Mouse (Mus musculus): ENCODE data around the gene Fsip1. TPM values are rescaled to one million over a fixed set of nuclear protein-coding genes. Genes with fewer than 3 reads are reported as not detected.
"Not testable (repeated sequence)": the region's sequence is repeated elsewhere in the genome, so short reads cannot be mapped to it uniquely, and the experiment has no call there.

The Fsip1 gene
- polyA plus RNA-seq, 1 experiment from 2014 or later, result not detected

GRCm38 (mm10) chr2:118289066-118289460 lies 32.3 kb upstream of the Fsip1 start:
- not testable (repeated sequence) for H3K4me1 ChIP-seq (replicated peaks); H3K4me2 ChIP-seq; H3K36me3 ChIP-seq; H3K9ac ChIP-seq; H3K27ac ChIP-seq (ENCODE audit: poor library complexity, severe bottlenecking); H3K27me3 ChIP-seq (replicated peaks); H3K4me3 ChIP-seq; H3K9me3 ChIP-seq (replicated peaks); ATAC-seq (ENCODE audit: insufficient number of reproducible peaks, low FRiP score)
- WGBS, result 77% methylated on average over 7 of the region's 7 CpGs

GRCm38 (mm10) chr2:118288326-118289065 lies 31.7 kb upstream of the Fsip1 start:
- H3K27ac ChIP-seq (ENCODE audit: poor library complexity, severe bottlenecking), result no peak overlapping the region

GRCm38 (mm10) chr2:118287678-118288077 lies 30.9 kb upstream of the Fsip1 start:
- Histone ChIP-seq H3K27ac (ENCODE audit: poor library complexity, severe bottlenecking) (no peak overlapping the region), H3K9ac (no peak overlapping the region), H3K4me1 (replicated peaks) (no peaks in the 10 kb centered on the region), H3K27me3 (replicated peaks) (no peaks in the 10 kb centered on the region), H3K9me3 (replicated peaks) (0 out of 2 replicates have a peak, but pooled peaks cover 2% of the 10 kb centered on the region), H3K36me3 (no peaks in the 10 kb centered on the region), H3K4me2 (no peak overlapping the region), H3K4me3 (no peak overlapping the region)
- no peak for ATAC-seq (ENCODE audit: insufficient number of reproducible peaks, low FRiP score)
- WGBS, result 69% methylated on average over 4 of the region's 4 CpGs

More at GRCm38 (mm10) chr2:118288326-118289065, 31.7 kb upstream of the Fsip1 start:
- H3K4me1 ChIP-seq (replicated peaks), result no peaks in the 10 kb centered on the region
- H3K4me2 ChIP-seq, result no peak overlapping the region
- H3K9ac ChIP-seq, result no peak overlapping the region
- no peak for ATAC-seq (ENCODE audit: insufficient number of reproducible peaks, low FRiP score)
- no peaks in the 10 kb centered on the region for H3K27me3 ChIP-seq (replicated peaks)
- H3K9me3 ChIP-seq (replicated peaks), result 0 out of 2 replicates have a peak, but pooled peaks cover 2% of the 10 kb centered on the region
- H3K4me3 ChIP-seq, result no peak overlapping the region
- 87% methylated on average over 9 of the region's 9 CpGs for WGBS
- H3K36me3 ChIP-seq, result no peaks in the 10 kb centered on the region

- WGBS, result 79% methylated on average over 3 of the region's 3 CpGs
- no peak overlapping the region for H3K4me3 ChIP-seq
- H3K4me2 ChIP-seq, result no peak overlapping the region
- H3K9me3 ChIP-seq (replicated peaks), result no peaks in the 10 kb centered on the region
- H3K9ac ChIP-seq, result no peak overlapping the region
- H3K4me1 ChIP-seq (replicated peaks), result 0 out of 2 replicates have a peak, but pooled peaks cover 3% of the 10 kb centered on the region
- H3K27me3 ChIP-seq (replicated peaks), result no peaks in the 10 kb centered on the region
- H3K36me3 ChIP-seq, result no peaks in the 10 kb centered on the region
- no peak for ATAC-seq (ENCODE audit: insufficient number of reproducible peaks, low FRiP score)
- H3K27ac ChIP-seq (ENCODE audit: poor library complexity, severe bottlenecking), result no peak overlapping the region
Observed at GRCm38 (mm10) chr2:118282467-118282866, 25.7 kb upstream of the Fsip1 start.

- H3K9ac ChIP-seq, result no peak overlapping the region
- WGBS, result 81% methylated on average over 8 of the region's 8 CpGs
- no peaks in the 10 kb centered on the region for H3K9me3 ChIP-seq (replicated peaks)
- H3K27me3 ChIP-seq (replicated peaks), result no peaks in the 10 kb centered on the region
- no peak overlapping the region for H3K27ac ChIP-seq (ENCODE audit: poor library complexity, severe bottlenecking)
- no peaks in the 10 kb centered on the region for H3K36me3 ChIP-seq
- ATAC-seq (ENCODE audit: insufficient number of reproducible peaks, low FRiP score), result no peak
- no peak overlapping the region for H3K4me2 ChIP-seq
- H3K4me3 ChIP-seq, result no peak overlapping the region
- 0 out of 2 replicates have a peak, but pooled peaks cover 3% of the 10 kb centered on the region for H3K4me1 ChIP-seq (replicated peaks)
Observed at GRCm38 (mm10) chr2:118278249-118278648, 21.5 kb upstream of the Fsip1 start.

- no peak overlapping the region for H3K4me2 ChIP-seq
- no peaks in the 10 kb centered on the region for H3K4me1 ChIP-seq (replicated peaks)
- no peaks in the 10 kb centered on the region for H3K9me3 ChIP-seq (replicated peaks)
- WGBS, result 86% methylated on average over 10 of the region's 10 CpGs
- no peak overlapping the region for H3K4me3 ChIP-seq
- H3K36me3 ChIP-seq, result no peaks in the 10 kb centered on the region
- no peak overlapping the region for H3K27ac ChIP-seq (ENCODE audit: poor library complexity, severe bottlenecking)
- no peaks in the 10 kb centered on the region for H3K27me3 ChIP-seq (replicated peaks)
- H3K9ac ChIP-seq, result no peak overlapping the region
- ATAC-seq (ENCODE audit: insufficient number of reproducible peaks, low FRiP score), result no peak
Observed at GRCm38 (mm10) chr2:118271606-118272005, 14.8 kb upstream of the Fsip1 start.

- no peak overlapping the region for H3K27ac ChIP-seq (ENCODE audit: poor library complexity, severe bottlenecking)
- H3K27me3 ChIP-seq (replicated peaks), result no peaks in the 10 kb centered on the region
- H3K9me3 ChIP-seq (replicated peaks), result no peaks in the 10 kb centered on the region
- 86% methylated on average over 14 of the region's 14 CpGs for WGBS
- ATAC-seq (ENCODE audit: insufficient number of reproducible peaks, low FRiP score), result no peak
- no peak overlapping the region for H3K9ac ChIP-seq
- H3K36me3 ChIP-seq, result no peaks in the 10 kb centered on the region
- no peak overlapping the region for H3K4me2 ChIP-seq
- no peak overlapping the region for H3K4me3 ChIP-seq
- no peaks in the 10 kb centered on the region for H3K4me1 ChIP-seq (replicated peaks)
Observed at GRCm38 (mm10) chr2:118270213-118270612, 13.4 kb upstream of the Fsip1 start.

- Histone ChIP-seq H3K4me1 (replicated peaks) (no peaks in the 10 kb centered on the region), H3K27ac (ENCODE audit: poor library complexity, severe bottlenecking) (no peak overlapping the region), H3K4me3 (no peak overlapping the region), H3K4me2 (no peak overlapping the region), H3K36me3 (no peaks in the 10 kb centered on the region), H3K9me3 (replicated peaks) (no peaks in the 10 kb centered on the region), H3K9ac (no peak overlapping the region), H3K27me3 (replicated peaks) (peaks cover 21% of the 10 kb centered on the region; the same call in 1 of the 2 replicates)
- no peak for ATAC-seq (ENCODE audit: insufficient number of reproducible peaks, low FRiP score)
- WGBS, result 36% methylated on average over 2 of the region's 2 CpGs
Observed at GRCm38 (mm10) chr2:118263914-118264201, 7.1 kb upstream of the Fsip1 start.

- H3K4me1 ChIP-seq (replicated peaks), result no peaks in the 10 kb centered on the region
- no peak overlapping the region for H3K9ac ChIP-seq
- no peak for ATAC-seq (ENCODE audit: insufficient number of reproducible peaks, low FRiP score)
- no peaks in the 10 kb centered on the region for H3K36me3 ChIP-seq
- H3K4me3 ChIP-seq, result no peak overlapping the region
- no peaks in the 10 kb centered on the region for H3K9me3 ChIP-seq (replicated peaks)
- no peak overlapping the region for H3K27ac ChIP-seq (ENCODE audit: poor library complexity, severe bottlenecking)
- no peak overlapping the region for H3K4me2 ChIP-seq
- peaks cover 21% of the 10 kb centered on the region; the same call in 1 of the 2 replicates for H3K27me3 ChIP-seq (replicated peaks)
- 19% methylated on average over 8 of the region's 8 CpGs for WGBS
Observed at GRCm38 (mm10) chr2:118263151-118263913, 6.6 kb upstream of the Fsip1 start.

- WGBS, result 50% methylated on average over 8 of the region's 8 CpGs
- H3K4me1 ChIP-seq (replicated peaks), result no peaks in the 10 kb centered on the region
- ATAC-seq (ENCODE audit: insufficient number of reproducible peaks, low FRiP score), result no peak
Observed at GRCm38 (mm10) chr2:118262673-118263072, 5.9 kb upstream of the Fsip1 start.

GRCm38 (mm10) chr2:118259746-118260145 lies 3.0 kb upstream of the Fsip1 start:
- no peak overlapping the region for H3K4me2 ChIP-seq
- no peaks in the 10 kb centered on the region for H3K4me1 ChIP-seq (replicated peaks)
- ATAC-seq (ENCODE audit: insufficient number of reproducible peaks, low FRiP score), result no peak
- H3K9ac ChIP-seq, result no peak overlapping the region
- 0 out of 2 replicates have a peak, but pooled peaks cover 3% of the 10 kb centered on the region for H3K9me3 ChIP-seq (replicated peaks)
- H3K36me3 ChIP-seq, result no peaks in the 10 kb centered on the region
- H3K27ac ChIP-seq (ENCODE audit: poor library complexity, severe bottlenecking), result no peak overlapping the region
- peaks cover 26% of the 10 kb centered on the region; the same call in 1 of the 2 replicates for H3K27me3 ChIP-seq (replicated peaks)
- H3K4me3 ChIP-seq, result no peak overlapping the region
- WGBS, result 80% methylated on average over 5 of the region's 5 CpGs

More at GRCm38 (mm10) chr2:118262673-118263072, 5.9 kb upstream of the Fsip1 start:
- Histone ChIP-seq H3K9ac (no peak overlapping the region), H3K9me3 (replicated peaks) (no peaks in the 10 kb centered on the region), H3K4me3 (no peak overlapping the region), H3K27me3 (replicated peaks) (peaks cover 26% of the 10 kb centered on the region; the same call in 1 of the 2 replicates), H3K4me2 (no peak overlapping the region), H3K27ac (ENCODE audit: poor library complexity, severe bottlenecking) (no peak overlapping the region), H3K36me3 (no peaks in the 10 kb centered on the region)

Measured in heart, embryonic 12.5 days (tissue).